Mouse (Mus musculus) kidney, postnatal 0 days (tissue): ENCODE measurements around the gene Ntm. TPM values are rescaled to one million over a fixed set of nuclear protein-coding genes. Genes with fewer than 3 reads are reported as not detected.

ENCODE experiments used
- ATAC-seq: fragments of 200-750 bp; cut with Nextera tagmentation; replicated peaks from 2 replicates; pipeline ENCODE4 v1.8.0; 2017; ENCODE audit warnings: low read depth, moderate number of reproducible peaks, moderate TSS enrichment, moderate library complexity; ENCODE audit not compliant: low FRiP score
- DNase-seq: peaks from one replicate; pipeline ENCODE4 v3.0.0-alpha.2; 2016; ENCODE audit warnings: low spot score
- H3K27ac ChIP-seq: fragments of 300-500 bp; sonication (generic); 2 replicates; pipeline ENCODE4 v1.5.1; 2014; ENCODE audit warnings: mild to moderate bottlenecking
- H3K27me3 ChIP-seq: fragments of 300-500 bp; sonication (generic); 2 replicates; pipeline ENCODE4 v1.6.1; 2014; ENCODE audit warnings: low read length, mixed read lengths; ENCODE audit not compliant: insufficient read depth
- H3K36me3 ChIP-seq: fragments of 300-500 bp; sonication (generic); 2 replicates; pipeline ENCODE4 v1.6.1; 2014; ENCODE audit warnings: low read length, mixed read lengths; ENCODE audit not compliant: insufficient read depth
- H3K4me1 ChIP-seq: fragments of 300-500 bp; sonication (generic); replicated peaks from 2 replicates; pipeline ENCODE4 v1.6.1; 2014; ENCODE audit warnings: antibody characterized with exemption, low read length, mixed read lengths; ENCODE audit not compliant: insufficient read depth
- H3K4me2 ChIP-seq: fragments of 300-500 bp; sonication (generic); 2 replicates; pipeline ENCODE4 v1.6.1; 2014; ENCODE audit warnings: mild to moderate bottlenecking, low read length, moderate library complexity, mixed read lengths
- H3K4me3 ChIP-seq: fragments of 300-500 bp; sonication (generic); replicated peaks from 2 replicates; pipeline ENCODE4 v1.5.1; 2014; ENCODE audit warnings: low read depth, low read length
- H3K9ac ChIP-seq: fragments of 300-500 bp; sonication (generic); 2 replicates; pipeline ENCODE4 v1.6.1; 2014; ENCODE audit warnings: low read depth, low read length
- H3K9me3 ChIP-seq: fragments of 300-500 bp; sonication (generic); replicated peaks from 2 replicates; pipeline ENCODE4 v1.6.1; 2016; ENCODE audit warnings: low read length, inconsistent platforms, mixed read lengths
- CTCF ChIP-seq: IDR thresholded peaks from 2 replicates; pipeline ENCODE4 v1.5.1; 2016; ENCODE audit warnings: antibody characterized with exemption, low read depth, mild to moderate bottlenecking, moderate library complexity
- WGBS: fragments of 180-500 bp; shearing (Covaris S2); extraction: QIAGEN DNeasy Blood & Tissue Kit; methylation state at CpG from one replicate; pipeline ENCODE4 v1.1.7; 2014; 5-methylcytosine and 5-hydroxymethylcytosine counted together
- polyA plus RNA-seq: library from polyadenylated mRNA; unstranded; fragments of >200 nt; fragmentation: Nextera tagmentation; extraction: Ambion mirVana; gene quantifications from 2 replicates; pipeline ENCODE4 v1.2.1, GENCODE M21; 2015

Gene Ntm
- polyA plus RNA-seq, 1 experiment from 2014 or later: 20.6 TPM

DNA sequence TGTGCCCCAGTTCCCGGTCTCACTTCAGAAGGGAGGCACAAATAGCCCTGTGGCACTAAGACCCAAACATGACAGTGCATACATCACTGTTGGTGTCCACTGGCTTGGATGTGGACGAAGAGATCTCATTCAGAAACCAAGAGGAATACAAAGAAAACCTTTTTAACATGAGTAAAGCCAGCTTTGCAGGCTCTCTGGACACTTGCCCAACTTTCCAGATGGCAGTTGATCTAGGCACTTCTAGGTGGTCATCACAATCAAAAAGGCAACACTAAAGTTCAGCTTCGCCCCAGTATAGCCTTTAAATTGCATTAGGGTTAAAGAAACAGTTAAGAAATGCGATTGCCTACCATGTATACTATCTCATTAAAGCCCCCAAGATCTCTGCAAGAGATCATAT lies 264.7 kb downstream of the Ntm start:
- no peak for ATAC-seq
- H3K27ac ChIP-seq: no peak overlapping the region
- no peak overlapping the region for H3K9ac ChIP-seq
- no peaks in the 10 kb centered on the region for H3K36me3 ChIP-seq
- no peak for DNase-seq
- H3K4me3 ChIP-seq: no peak overlapping the region
- H3K4me2 ChIP-seq: no peak overlapping the region
- no peak for TF ChIP-seq CTCF
- 86% methylated on average over 4 of the region's 4 CpGs for WGBS
- no peaks in the 10 kb centered on the region for H3K4me1 ChIP-seq
- no peaks in the 10 kb centered on the region for H3K9me3 ChIP-seq
- no peaks in the 10 kb centered on the region for H3K27me3 ChIP-seq

DNA sequence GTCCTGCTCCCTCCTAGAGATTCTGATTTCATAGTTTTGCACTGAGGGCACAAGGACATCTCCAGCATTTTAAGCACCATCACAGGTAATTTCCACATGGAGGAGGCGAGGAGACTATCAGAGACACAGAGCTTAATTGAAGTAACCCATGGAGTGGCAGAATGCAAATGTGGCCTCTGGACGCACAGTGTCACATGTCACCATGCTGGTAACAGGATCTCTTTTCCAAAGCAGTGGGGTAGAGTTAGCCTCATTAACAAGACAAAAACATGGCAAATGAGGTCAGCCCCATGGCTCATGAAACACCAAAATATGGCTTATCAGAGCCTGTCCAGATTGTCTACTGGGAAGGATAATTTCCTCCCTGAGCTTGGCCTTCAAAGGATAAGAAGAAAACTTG lies 268.8 kb downstream of the Ntm start:
- no peaks in the 10 kb centered on the region for H3K4me1 ChIP-seq
- ATAC-seq: no peak
- DNase-seq: peak; percentile 14
- no peaks in the 10 kb centered on the region for H3K27me3 ChIP-seq
- H3K9me3 ChIP-seq: no peaks in the 10 kb centered on the region
- no peak overlapping the region for H3K4me2 ChIP-seq
- no peak overlapping the region for H3K9ac ChIP-seq
- no peak for TF ChIP-seq CTCF
- no peak overlapping the region for H3K27ac ChIP-seq
- no peak overlapping the region for H3K4me3 ChIP-seq
- no peaks in the 10 kb centered on the region for H3K36me3 ChIP-seq
- 53% methylated on average over 2 of the region's 2 CpGs for WGBS

DNA sequence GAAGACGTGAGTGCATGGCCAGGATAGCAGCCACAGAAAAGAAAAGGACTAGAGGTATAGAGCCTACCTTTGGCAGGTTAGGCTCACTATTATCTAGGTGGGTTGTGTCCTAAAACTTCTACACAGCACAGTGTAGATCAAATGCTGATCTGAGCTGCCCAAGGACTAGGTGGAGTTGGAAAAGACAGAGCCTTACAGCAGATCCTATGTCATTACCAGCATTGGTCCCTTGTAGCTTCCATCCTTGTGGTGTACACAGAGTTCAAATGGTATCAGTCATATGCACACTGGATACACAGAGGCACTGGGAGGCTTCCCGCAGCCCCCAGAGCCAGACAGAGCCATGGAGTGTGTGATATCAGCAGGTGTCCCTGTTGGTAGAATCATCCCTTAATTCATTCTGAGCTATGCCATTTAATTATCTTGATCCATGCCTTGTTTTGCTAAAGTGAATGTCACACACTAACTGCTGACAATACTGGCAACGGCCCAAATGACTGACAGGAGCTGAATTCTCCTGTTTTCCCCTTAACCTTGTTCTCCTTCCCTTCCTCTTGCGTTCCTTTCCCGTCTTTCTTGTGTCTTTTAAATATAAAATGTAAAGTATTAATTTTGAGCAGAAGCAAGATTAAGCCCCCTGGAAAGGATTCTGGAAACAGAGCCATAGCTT lies 271.6 kb downstream of the Ntm start:
- H3K27me3 ChIP-seq: no peaks in the 10 kb centered on the region
- TF ChIP-seq CTCF: no peak
- H3K9ac ChIP-seq: no peak overlapping the region
- H3K9me3 ChIP-seq: no peaks in the 10 kb centered on the region
- DNase-seq (no peak), ATAC-seq (no peak)
- no peak overlapping the region for H3K4me3 ChIP-seq
- 76% methylated on average over 5 of the region's 5 CpGs for WGBS
- no peaks in the 10 kb centered on the region for H3K36me3 ChIP-seq
- no peak overlapping the region for H3K4me2 ChIP-seq
- no peak overlapping the region for H3K27ac ChIP-seq
- H3K4me1 ChIP-seq: no peaks in the 10 kb centered on the region

DNA sequence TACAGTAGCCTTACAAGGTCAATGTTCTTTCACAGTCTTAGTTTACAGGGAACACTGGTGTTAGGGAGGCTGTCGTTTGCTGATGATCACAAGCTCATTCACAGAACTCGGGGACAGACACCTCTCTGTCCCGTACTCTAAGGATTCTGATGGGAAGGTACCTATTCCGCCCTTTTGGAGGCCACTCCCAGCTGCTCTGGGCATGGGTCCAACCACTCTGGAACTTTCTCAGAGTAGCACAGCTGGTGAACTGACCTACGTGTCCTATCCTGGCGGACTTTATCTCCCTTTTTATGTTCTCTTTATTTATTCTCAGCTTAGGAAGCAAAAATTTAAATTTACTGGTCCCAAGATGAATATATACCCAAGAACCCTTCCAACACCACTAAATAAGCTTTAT lies 280.7 kb downstream of the Ntm start:
- H3K27me3 ChIP-seq: no peaks in the 10 kb centered on the region
- no peak overlapping the region for H3K27ac ChIP-seq
- TF ChIP-seq CTCF: no peak
- H3K9me3 ChIP-seq: no peaks in the 10 kb centered on the region
- DNase-seq (peak; percentile 43), ATAC-seq (no peak)
- H3K4me3 ChIP-seq: no peak overlapping the region
- no peak overlapping the region for H3K9ac ChIP-seq
- no peaks in the 10 kb centered on the region for H3K4me1 ChIP-seq
- no peaks in the 10 kb centered on the region for H3K36me3 ChIP-seq
- H3K4me2 ChIP-seq: no peak overlapping the region
- WGBS: 60% methylated on average over 6 of the region's 6 CpGs

DNA sequence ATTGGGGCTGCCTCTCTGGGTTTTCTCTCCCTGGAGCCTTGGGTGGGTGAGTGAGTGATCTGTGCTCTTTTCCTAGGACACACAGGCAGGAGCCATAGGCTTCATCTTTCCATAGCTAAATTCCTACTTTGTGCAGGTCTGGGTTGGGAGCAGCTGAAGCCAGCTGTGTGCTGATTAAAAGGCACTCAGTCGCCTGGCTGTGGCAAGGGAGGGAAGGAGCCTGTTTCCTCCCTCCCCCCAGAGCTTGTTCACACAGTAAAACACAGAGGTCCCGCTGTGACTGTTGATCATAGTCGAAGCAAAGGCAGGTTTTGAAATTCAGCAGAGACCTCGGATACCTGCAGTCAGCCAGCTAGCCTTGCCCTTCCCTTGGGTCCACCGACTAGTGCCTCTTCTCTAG lies 282.3 kb downstream of the Ntm start:
- no peaks in the 10 kb centered on the region for H3K9me3 ChIP-seq
- WGBS: 14% methylated on average over 5 of the region's 5 CpGs

DNA sequence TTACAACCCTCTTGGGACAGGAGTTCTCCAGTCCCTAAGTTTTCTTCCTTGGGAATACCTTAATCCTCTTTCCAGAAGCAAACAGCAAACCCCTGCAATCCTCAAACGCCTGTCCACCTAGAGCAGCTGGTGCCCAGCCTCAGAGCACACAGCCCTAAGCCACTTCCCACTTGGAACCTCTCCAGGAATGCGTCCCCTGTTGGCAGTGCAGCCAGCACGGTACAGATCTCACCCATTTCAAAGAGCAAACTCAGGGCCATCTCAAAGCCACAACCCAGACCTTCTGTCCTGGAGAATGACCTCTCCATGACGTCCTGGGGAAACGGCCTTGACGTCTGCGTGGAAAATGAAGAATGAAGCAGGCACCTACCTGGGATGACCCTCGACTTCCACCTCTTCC lies 289.0 kb downstream of the Ntm start:
- H3K27ac ChIP-seq: no peak overlapping the region
- H3K27me3 ChIP-seq: no peaks in the 10 kb centered on the region
- H3K36me3 ChIP-seq: no peaks in the 10 kb centered on the region
- no peak for TF ChIP-seq CTCF
- DNase-seq (no peak), ATAC-seq (no peak)
- no peak overlapping the region for H3K9ac ChIP-seq
- H3K4me1 ChIP-seq: no peaks in the 10 kb centered on the region
- H3K4me2 ChIP-seq: no peak overlapping the region
- WGBS: 48% methylated on average over 8 of the region's 8 CpGs
- H3K9me3 ChIP-seq: no peaks in the 10 kb centered on the region
- H3K4me3 ChIP-seq: no peak overlapping the region

More for the DNA sequence above, 282.3 kb downstream of the Ntm start:
- Histone ChIP-seq H3K27ac (no peak overlapping the region), H3K9ac (no peak overlapping the region), H3K4me3 (no peak overlapping the region), H3K4me2 (no peak overlapping the region), H3K36me3 (no peaks in the 10 kb centered on the region), H3K27me3 (no peaks in the 10 kb centered on the region), H3K4me1 (no peaks in the 10 kb centered on the region)
- ATAC-seq (no peak), DNase-seq (no peak)
- no peak for TF ChIP-seq CTCF

DNA sequence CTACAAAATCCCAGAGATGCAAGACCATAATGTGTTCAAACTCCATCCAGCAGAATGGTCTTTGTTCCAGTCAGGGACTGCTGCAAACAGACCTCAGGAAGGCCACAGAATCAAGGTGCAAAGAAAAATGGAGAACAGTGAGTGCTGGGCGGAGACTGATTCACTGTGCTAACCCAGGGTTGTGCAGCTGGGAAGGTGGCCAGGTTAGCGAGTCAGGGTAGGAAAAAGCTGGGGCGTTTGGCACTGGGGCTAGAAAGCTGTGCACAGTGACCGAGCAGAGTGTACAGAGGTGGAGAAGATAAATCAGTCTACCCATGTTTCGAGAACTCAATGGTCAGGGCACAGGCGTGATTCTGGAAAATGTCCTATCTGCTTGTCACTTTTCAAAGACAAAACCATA lies 291.1 kb downstream of the Ntm start:
- Histone ChIP-seq H3K36me3 (no peaks in the 10 kb centered on the region), H3K4me2 (no peak overlapping the region), H3K4me3 (no peak overlapping the region), H3K4me1 (no peaks in the 10 kb centered on the region), H3K27ac (no peak overlapping the region), H3K27me3 (no peaks in the 10 kb centered on the region), H3K9ac (no peak overlapping the region), H3K9me3 (no peaks in the 10 kb centered on the region)
- TF ChIP-seq CTCF: no peak
- WGBS: 73% methylated on average over 6 of the region's 6 CpGs
- DNase-seq (no peak), ATAC-seq (no peak)
